Mouse (Mus musculus) adrenal gland, postnatal 4 days (tissue): ENCODE data around the gene Vps37c. TPM values are rescaled to one million over a fixed set of nuclear protein-coding genes. Genes with fewer than 3 reads are reported as not detected.

Source experiments
- DNase-seq, 2 experiments: peaks; one replicate each; pipeline ENCODE4 v3.0.0; 2021 to 2022; ENCODE audit warnings: low spot score in 2 of 2, mixed read lengths in 2 of 2
- long read RNA-seq, 2 experiments: library from polyadenylated mRNA; stranded (forward); transcript quantifications; one replicate each; pipeline ENCODE4 v2.0.0; 2021
- total RNA-seq, 2 experiments: library from RNA; stranded (reverse); gene quantifications; 2 replicates each; pipeline ENCODE4 v1.2.3; 2021

Vps37c gene
- total RNA-seq, result 10 to 100 TPM; 27.0 to 28.6 TPM
- long read RNA-seq, experiment 1, transcript Vps37c-201 (5 exons, 2,686 nt), result major isoform, 44 of 73 reads
- long read RNA-seq, experiment 1, partial matches to known transcripts, result 2 of 73 reads
- long read RNA-seq, experiment 1, other reads (novel, unspliced or antisense), result 23 of 73 reads
- long read RNA-seq, experiment 2, transcript Vps37c-201 (5 exons, 2,686 nt), result major isoform, 24 of 63 reads
- long read RNA-seq, experiment 2, partial matches to known transcripts, result 27 of 63 reads
- long read RNA-seq, experiment 2, other reads (novel, unspliced or antisense), result 11 of 63 reads

DNA sequence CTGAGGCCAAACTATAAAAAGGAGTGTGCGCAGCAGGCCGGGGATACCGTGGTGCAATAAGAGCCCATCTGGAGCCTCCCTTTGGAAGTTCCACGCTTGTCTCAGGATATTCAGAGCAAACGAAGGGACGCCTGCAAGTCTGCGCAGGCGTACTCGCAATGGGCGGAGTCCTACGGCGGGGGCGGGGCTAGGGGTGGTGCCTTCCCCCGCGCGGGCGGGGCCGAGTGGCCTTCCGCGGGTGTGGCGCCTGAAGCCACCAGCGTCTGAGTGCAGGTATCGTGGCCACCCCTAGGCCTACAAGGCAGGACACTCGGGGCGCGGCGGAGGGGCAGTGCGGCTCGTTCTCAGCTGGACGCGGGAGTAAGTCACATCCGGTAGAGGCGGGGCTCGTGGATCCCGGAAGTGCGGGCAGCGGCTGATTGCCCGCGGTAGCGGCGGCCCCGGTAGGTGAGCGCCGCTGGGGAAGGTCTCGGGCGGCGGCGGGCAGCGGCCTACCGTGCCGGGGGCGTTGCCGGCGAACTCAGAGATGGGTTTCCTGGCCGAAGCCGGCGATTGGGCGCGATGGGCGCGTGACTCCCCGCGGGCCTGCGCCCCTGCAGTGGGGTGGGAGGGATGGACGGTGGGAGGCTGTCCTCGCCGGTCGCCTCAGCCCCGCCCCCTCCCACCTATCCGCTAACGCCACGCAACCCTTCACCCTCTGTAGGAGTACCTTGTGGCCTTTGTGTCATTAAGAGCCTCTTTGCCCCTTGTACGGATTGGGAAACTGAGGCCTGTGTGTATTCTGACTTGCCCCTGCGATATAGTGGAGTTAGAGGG, at the start of gene Vps37c:
TSS of gene Vps37c (plus strand) at position 199 of the 816 bp plus-strand sequence.
- DNase-seq, result peak; percentile 90 to 97

DNA sequence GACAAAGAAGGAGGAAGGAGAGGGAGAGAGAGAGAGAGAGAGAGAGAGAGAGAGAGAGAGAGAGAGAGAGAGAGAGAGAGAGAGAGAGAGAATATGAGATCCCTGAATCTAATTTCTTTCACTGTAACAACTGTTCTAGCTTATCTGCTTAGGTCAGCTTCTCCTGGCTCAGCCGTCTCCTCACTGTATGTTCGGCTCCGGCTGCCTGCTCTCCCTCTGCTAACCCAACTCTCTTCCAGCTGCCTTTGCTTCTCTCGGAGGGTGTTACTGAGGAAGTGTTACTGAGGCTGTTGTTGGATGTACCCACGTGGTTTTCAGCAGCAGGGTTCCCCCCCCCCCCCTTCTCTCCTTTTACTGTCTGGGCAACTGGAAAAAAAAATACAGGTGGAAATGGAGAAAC, 48.5 kb upstream of the Vps37c start:
- no peak for DNase-seq

DNA sequence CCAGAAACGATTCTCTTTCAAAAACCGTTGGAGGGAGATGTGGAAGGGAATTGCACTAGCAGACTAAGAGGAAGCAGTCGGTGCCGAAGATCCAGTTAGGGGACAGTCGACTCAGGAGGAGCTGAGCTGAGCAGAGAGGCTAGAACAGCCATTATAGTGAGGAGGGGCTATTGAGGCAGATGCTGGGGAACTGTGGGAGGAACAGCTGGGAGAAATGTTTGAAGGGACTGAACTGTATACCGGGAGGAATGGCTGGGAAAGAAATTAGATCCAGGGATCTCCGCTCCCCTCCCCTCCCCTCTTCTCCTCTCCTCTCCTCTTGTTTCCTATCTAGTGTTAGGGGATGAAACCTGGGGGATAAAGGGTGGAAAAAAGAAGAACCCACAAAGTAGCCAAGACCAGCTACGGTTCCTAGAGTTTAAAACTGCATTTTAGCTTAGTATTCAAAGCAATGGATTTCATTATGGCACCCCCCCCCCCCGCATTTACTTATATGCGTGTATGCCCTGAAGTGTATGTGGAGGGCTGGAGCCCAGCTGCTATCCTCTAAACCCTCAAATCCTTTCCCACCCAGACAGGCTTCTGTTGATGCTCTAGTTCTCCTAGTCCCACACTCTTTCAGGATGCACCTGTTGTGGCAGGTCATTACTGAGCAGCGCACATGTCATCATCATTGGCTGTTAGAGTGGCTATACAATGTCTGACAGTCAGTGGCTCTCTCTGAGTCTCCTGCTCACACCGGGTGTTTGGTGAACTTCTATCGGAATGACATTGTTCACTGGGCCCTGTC, 47.8 kb upstream of the Vps37c start:
- DNase-seq, result no peak

DNA sequence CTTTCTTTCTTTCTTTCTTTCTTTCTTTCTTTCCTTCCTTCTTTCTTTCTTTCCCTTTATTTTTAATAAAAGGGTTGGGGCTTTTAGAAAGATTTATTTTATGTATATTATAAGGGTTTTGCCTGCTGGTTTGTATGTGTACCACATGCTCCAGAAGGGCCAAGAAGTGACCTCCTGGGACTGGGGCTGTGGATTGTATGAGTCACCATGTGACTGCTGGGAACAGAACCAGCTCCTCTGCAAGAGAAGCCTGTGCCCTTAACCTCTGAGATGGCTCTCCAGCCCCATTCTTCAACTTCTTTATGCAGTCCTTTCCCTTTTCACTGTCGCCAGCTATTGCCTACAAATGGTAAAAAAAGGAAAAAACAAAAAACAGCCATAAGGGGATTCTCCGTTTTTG, 42.9 kb upstream of the Vps37c start:
- DNase-seq, result no peak

DNA sequence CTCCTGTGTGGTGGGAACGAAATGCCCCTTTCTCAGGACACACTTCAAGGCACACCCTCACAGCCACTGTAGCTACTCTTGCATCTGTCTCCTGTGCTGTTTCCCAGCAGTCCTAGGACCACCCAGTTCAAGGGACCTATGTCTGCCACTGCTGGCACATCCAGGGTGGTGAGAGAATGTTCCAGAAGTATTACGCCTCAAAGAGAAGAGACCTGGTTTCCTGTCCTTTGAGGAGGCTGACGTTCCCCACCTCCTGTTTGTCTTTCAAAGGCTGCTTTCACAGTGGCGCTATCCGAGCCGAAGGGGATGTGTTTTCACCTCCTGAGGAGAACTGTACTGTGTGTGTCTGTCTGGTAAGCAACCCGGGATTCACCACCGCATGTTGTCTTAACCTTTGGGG, 40.4 kb upstream of the Vps37c start:
- no peak for DNase-seq

DNA sequence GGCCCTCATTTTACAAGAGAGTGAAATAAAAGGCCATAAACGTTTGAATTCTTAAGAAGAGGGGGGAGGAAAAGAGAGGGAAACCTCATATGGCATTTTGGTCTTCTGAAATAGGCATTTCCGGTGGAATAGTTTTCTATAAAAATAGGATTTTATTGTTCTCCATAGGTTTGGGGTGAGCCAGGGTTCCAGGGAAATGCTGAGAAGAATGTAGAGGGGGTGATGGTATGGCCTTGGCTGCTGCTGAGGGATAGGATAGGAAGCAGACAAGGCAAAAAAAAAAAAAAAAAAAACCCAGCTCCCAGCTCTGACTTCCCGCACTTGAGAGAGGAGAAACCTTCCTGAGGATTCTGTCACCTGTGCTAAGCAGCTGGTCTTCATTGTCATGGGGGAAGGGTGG, 32.5 kb upstream of the Vps37c start:
- DNase-seq, result no peak

DNA sequence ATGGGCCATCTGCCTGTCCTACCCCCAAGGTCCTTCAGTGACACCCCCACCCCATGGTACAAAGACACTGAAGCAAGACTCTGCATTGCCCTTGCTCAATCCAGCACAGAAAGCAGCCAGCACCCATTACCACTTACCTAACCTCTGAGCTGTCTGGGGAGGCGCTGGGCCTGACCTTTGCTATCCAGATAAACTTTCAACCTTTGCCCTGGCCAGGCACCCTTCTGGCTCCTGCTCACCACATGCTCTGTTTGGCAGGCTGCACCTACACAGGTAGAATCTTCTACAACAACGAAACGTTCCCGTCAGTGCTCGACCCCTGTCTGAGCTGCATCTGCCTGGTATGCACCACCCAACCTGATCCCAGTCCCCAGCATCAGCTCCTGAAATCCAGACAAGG, 30.8 kb upstream of the Vps37c start:
- no peak for DNase-seq

DNA sequence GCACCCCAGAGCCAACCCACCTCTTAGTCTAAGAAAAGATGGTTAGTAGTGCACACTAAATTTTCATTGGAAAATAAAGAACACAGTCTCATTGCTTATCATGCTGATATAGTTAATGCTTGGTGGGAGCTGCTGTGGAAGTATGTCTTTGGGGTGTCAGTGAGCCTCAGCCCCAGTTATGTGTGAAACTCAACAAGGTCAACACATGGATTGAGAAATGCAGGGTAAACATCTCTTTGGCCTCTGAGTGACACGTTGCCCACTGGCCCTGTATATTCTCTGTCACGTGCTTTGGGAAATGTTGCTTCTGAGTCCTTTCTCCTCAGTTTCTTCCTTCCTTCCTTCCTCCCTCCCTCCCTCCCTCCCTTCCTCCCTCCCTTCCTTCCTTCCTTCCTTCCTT, 30.1 kb upstream of the Vps37c start:
- no peak for DNase-seq

DNA sequence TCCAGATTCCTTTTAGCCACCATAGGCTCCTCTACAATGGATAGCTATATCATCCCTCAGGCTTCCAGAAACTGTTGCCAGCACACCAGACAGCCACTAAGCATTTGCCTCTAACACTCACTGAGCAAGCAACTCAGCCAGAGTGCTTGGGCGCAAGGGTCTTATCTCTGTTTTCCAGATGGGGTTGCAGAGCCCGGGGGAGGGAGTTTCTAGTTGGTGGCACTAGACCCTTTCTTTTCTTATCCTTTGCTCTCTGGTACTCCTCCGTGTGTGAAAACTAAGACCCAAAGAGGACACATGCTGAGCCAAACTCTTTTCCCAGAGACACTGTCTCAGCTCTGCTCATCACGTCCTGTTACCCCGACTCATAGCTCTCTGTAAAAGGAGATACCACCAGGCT, 27.2 kb upstream of the Vps37c start:
- no peak for DNase-seq

DNA sequence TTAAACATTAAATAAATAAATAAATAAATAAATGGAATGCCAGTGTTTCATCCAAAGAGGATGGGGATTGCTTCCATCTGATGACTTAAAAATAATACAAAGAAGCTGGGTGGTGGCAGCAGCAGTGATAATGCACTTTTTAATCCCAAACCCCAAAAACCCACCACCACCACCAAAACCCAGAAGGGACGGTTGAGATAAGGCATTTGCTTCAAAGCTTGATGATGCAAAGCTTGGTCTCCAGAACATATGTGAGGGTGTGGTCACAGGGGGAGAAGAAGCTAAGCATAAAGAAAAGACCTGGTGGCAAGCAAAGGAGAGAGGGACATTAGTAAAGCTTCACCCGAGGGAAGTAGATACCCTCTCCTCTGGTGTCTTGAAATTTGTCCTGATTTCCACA, 26.6 kb upstream of the Vps37c start:
- DNase-seq, result no peak

DNA sequence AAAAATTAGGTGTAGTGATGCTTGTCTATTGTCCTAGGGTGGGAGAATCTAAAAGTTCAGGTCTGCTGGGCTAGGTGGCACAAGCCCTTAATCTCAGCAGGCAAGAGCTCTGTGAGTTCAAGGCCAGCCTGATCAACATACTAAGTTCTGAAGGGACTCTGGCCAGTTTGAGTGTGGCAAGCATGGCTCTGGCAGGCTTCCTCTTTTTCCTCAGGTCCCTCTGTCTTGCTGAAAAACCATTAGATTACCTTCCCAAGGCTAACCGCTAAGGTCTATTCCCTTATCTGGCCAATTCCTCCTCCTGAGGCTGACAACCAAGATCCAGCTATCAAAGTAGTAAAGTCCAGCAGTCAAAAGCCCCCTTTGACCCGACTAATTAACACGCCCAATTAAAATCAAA, 25.9 kb upstream of the Vps37c start:
- no peak for DNase-seq

DNA sequence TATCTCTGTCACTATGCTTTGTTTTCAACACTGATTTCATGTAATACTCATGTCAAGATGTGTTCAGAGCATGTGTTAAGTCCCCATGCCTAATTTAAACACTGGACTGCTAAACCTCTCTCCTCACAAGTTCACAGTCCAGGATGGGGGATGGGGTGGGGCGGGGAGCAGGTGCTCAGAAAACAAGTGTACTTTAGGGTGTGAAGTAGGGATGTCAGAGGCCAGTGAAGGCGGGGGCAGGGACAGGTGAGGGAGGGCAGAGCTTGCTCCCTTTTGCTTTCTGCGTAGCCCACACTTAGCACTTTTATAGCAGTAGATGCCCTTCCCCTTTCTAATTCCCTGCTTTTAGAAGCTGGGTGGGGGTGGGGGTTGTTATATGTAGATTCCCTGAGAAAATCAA, 23.4 kb upstream of the Vps37c start:
- no peak for DNase-seq

DNA sequence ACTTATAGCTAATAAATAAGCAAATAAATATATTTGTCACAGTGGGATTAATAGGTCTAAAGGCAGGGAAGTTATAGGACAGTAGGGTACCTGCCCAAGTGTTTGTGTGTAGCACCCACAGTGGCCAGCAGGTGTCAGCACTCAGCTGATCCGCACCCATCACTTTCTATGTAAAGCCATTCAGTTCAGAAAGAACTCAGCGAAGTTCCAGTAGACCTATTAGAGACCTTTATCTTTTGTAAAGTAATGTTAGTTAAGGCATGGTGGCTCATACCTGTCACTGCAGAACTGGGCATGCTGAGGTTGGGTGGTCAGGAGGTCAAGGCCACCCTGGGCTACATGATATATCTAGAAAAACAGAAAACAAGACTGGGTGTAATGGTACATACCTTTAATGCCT, 23.0 kb upstream of the Vps37c start:
- DNase-seq, result peak in 1 of 2 experiments; percentile 25

DNA sequence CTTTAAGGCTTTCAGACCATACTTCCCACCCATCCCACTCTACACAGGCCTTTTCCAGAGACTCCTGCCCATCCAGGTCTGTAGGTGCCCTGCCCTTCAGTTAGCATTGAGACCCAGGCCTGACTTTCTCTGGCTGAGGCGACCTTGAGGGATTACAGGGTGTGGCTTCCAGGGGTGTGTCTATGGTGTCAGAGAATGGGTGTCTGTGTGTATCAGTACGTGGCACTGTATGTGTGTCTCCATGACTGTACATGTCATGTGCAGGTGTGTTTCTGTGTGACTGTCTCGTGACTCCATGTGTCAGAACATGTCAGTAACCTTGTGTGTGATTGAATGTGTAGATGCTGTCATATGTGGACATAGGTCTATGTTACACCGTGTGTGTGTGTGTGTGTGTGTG, 17.2 kb upstream of the Vps37c start:
- DNase-seq, result no peak

DNA sequence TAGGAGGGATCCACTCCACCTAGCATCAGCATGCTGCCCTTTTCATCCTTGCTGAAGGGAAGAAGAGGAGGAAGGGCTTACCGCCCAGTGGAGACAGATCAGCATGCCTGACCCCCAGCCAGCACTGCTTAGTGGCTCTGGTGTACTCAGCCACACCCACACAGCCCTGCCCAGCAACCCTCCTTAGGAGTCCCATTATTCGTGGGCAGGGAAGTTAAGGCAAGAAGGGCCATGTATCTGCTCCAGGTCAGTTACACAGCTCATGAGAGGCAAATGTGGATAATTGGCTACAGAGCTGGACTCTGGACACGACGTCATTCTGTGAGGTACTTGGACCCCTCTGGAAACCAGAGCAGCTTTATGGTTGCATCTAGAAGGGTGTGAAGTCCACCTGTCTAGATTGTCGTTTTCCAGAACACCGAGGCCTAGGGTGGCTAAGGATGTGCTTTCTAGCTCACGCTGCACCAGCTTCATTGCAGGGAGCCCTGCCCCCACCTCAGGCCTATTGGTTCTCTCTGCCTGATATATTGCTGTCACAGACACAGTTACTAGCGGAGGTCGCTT, 16.6 kb upstream of the Vps37c start:
- DNase-seq, result no peak

DNA sequence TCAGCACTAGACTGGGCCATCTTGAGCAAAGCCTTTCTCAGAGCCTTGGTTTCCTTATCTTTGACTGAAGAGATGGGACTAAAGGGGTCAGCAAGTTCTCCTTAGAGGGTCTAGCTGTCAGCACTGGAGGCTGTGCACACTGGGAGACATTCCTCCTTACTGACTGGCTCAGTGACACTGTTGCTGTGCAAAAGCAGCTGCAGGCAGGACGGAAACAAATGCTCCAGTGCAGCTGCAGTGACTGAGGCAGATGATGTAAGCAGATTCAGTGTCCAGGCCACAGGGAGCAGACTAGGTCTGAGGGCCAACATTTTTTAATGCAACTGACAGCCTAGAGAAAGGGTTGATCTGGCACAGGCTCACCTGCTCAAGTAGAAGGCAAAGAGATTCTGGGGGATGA, 15.3 kb upstream of the Vps37c start:
- no peak for DNase-seq

DNA sequence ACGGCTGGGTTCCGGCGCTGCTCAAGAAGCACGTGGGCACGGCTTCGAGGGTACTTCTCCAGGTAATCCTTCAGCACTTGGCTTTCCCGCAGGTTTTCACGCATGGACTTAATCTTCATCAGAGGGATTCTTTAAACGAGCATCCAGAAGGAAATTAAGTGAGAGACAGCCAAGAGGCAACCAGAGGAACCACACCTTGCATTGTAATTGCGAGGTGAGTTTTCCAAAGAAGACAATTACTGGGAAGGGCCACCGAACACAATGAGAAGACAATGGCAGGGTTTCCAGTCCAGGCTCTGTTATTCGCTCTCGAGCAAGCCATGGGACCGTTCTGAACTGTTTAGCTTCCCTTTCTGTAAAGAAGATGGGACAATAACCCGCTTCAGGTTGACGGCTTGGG, 11.9 kb upstream of the Vps37c start:
- DNase-seq, result no peak

DNA sequence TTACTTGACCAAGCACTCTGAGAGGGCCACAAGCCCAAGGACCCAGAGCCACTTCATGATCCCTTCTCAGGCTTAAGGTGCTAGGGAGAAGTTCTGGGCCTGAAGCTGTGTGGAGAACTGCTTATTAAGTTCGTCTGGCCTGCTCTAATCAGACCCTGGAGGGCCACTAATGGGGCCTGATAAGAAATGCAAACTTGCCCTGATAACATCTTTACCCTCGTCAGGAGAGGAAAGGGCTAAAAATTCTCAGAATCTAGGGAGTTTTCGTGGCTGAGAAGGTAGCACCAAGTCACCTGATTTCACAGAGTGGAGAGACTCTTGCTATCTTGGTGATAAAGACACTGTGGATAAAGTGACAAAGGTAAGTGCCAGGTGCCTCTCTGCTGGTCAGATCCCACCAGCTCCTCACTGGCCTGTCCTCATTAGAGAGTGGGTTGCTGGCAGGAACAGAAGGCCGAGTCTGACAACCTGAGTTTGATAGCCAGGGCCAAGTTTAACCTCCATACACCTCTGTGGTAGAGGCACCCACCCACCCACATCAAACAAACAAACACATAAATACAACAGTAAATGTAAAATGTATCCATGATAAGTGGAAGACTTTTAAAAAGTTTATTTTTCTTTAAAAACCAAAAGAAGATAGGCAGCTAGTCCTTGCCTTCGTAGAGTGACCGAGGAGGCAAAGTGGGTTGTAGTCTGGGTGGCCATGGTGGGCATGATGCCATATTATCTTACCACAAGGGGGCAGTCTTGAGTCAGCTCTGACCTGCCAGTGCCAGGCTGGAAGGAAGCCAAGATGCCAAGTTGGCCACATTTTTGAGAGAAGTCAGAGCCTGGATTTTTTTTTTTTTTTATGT, 10.4 kb upstream of the Vps37c start, which contains the start of gene Pga5:
TSS of gene Pga5 (minus strand) at position 157 of the 857 bp plus-strand sequence.
- peak; percentile 50 to 74 for DNase-seq

DNA sequence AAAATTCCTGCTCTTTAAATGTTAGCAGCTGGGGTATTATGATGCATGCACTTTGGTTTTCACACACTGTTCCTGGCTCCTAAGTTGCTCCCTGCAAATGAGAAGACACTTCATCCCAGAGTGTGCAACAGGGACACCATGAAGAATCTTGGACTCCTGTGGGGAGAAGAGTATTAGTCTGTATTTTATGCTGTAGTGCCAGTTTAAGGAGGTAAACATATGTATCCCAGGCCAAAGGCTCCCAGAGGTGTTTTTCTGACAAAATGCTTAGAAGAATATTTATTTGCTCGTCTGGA, 9.8 kb upstream of the Vps37c start:
- no peak for DNase-seq

DNA sequence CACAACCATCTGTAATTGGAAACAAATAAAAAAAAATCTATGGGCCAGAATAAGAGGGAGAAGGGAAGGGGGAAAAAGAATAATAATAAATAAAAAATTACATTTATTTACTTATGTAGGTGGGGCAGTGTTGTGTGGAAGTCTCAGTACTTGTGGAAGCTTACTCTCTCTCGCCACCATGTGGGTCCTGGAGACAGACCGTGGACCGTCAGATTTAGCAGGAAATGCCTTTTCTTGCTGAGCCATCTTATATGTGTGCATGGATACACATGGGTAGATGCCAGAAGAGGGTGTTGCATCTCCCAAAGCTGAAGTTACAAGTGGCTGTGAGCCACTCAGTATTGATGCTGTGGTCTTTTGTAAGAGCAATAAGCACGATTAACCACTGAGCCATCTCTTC, 7.0 kb upstream of the Vps37c start:
- DNase-seq, result no peak

DNA sequence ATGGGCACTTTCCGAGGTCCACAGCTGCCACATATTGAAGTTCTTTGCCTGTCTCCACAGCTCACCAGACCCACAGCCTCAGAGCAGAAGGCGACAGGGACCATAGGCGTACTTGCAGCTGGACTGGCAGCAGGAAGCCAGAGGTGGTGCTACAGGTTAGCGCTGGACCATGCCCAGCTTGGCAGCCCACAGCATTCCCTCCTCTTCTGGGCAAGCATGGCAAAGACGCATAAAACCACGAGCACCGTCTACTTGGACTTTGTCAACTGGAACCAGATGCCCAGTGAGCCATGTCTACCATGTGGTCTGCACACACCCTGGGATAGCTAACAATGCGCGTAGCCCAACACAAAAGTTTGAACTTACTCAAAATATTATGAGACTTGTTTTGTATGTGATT, 3.5 kb upstream of the Vps37c start:
- DNase-seq, result no peak
